Comparison of ENCODE assay signal across 27 mouse cellular contexts in genomic region chr7:105524222-105524621, GRCm38 (mm10). TPM values are rescaled to one million over a fixed set of nuclear protein-coding genes. Genes with fewer than 3 reads are reported as not detected.
A peak's percentile ranks its signal among the peaks of the same experiment; 100 is the strongest.
DNase-seq lines count a peak whose midpoint lies in the region; ATAC-seq and TF ChIP-seq lines count a peak whose summit lies in the region.
"Had no signal": no experiment of that assay in that cellular context is flagged by ENCODE, and none has a peak within 500 bp of the region (broad histone marks: within the 10 kb centered on the region; RNA-seq: fewer than 3 reads in every experiment).

No protein-coding gene starts in this region.

- H3K36me3 ChIP-seq in intestine, postnatal 0 days (ENCODE audit: control insufficient read depth, insufficient read depth): no peaks in the 10 kb centered on the region
- H3K36me3 ChIP-seq in intestine, embryonic 15.5 days: no peaks in the 10 kb centered on the region
- H3K36me3 ChIP-seq in small intestine, adult 2 months (ENCODE audit: control insufficient read depth, insufficient read depth, low read length): no peaks in the 10 kb centered on the region
- H3K36me3 ChIP-seq in midbrain, embryonic 10.5 days: no peaks in the 10 kb centered on the region
- no peaks in the 10 kb centered on the region for H3K36me3 ChIP-seq in kidney, embryonic 14.5 days (ENCODE audit: control insufficient read depth, insufficient read depth, low read length)
- H3K36me3 ChIP-seq: embryonic facial prominence, embryonic 13.5 days; embryonic facial prominence, embryonic 15.5 days; forebrain, embryonic 10.5 days; forebrain, embryonic 12.5 days; G1E had no signal

- no peak overlapping the region for H3K9ac ChIP-seq in intestine, postnatal 0 days (ENCODE audit: low read depth, low read length)
- no peak overlapping the region for H3K9ac ChIP-seq in intestine, embryonic 15.5 days
- no peak overlapping the region for H3K9ac ChIP-seq in kidney, embryonic 14.5 days (ENCODE audit: low read depth, low read length)
- H3K9ac ChIP-seq: embryonic facial prominence, embryonic 13.5 days; embryonic facial prominence, embryonic 15.5 days; forebrain, embryonic 12.5 days had no signal

- no peak overlapping the region for H3K4me3 ChIP-seq in intestine, postnatal 0 days (ENCODE audit: low read depth, low read length)
- no peak overlapping the region for H3K4me3 ChIP-seq in intestine, embryonic 15.5 days (replicated peaks)
- no peak overlapping the region for H3K4me3 ChIP-seq in small intestine, adult 2 months (ENCODE audit: low read depth, low read length)
- H3K4me3 ChIP-seq in midbrain, embryonic 10.5 days: no peak overlapping the region
- H3K4me3 ChIP-seq in kidney, embryonic 14.5 days (ENCODE audit: low read length): no peak overlapping the region
- H3K4me3 ChIP-seq: embryonic facial prominence, embryonic 13.5 days; embryonic facial prominence, embryonic 15.5 days; erythroblast, embryonic 14.5 days; forebrain, embryonic 10.5 days; forebrain, embryonic 12.5 days had no signal

- H3K27ac ChIP-seq in intestine, postnatal 0 days (ENCODE audit: low read depth, low read length): no peak overlapping the region
- no peak overlapping the region for H3K27ac ChIP-seq in intestine, embryonic 15.5 days
- peak overlapping the region; percentile 60; the same call in 1 of the 2 replicates for H3K27ac ChIP-seq in small intestine, adult 2 months (ENCODE audit: insufficient read depth, low read depth, low read length)
- no peak overlapping the region for H3K27ac ChIP-seq in midbrain, embryonic 10.5 days (replicated peaks)
- no peak overlapping the region for H3K27ac ChIP-seq in kidney, embryonic 14.5 days (ENCODE audit: low read depth, low read length)
- H3K27ac ChIP-seq: embryonic facial prominence, embryonic 13.5 days; embryonic facial prominence, embryonic 15.5 days; forebrain, embryonic 10.5 days; forebrain, embryonic 12.5 days had no signal

- no peak for TF ChIP-seq POLR2A in small intestine, adult 2 months (IDR thresholded peaks at IDR 0.05; ENCODE audit: low read depth, low read length)

- 0 out of 2 replicates have a peak, but pooled peaks have one; percentile 25 for ATAC-seq in intestine, postnatal 0 days
- ATAC-seq in intestine, embryonic 15.5 days: no peak
- no peak for ATAC-seq in kidney, embryonic 14.5 days (ENCODE audit: low FRiP score, low TSS enrichment)
- ATAC-seq: activated CD4-positive, CD25-positive, alpha-beta regulatory T cell, adult 4 months; forebrain, embryonic 14.5 days; forebrain, embryonic 16.5 days; Patski had no signal

- H3K9me3 ChIP-seq in intestine, postnatal 0 days (ENCODE audit: control insufficient read depth): no peaks in the 10 kb centered on the region
- H3K9me3 ChIP-seq in intestine, embryonic 15.5 days: no peaks in the 10 kb centered on the region
- H3K9me3 ChIP-seq in midbrain, embryonic 10.5 days (replicated peaks): no peaks in the 10 kb centered on the region
- H3K9me3 ChIP-seq in kidney, embryonic 14.5 days (ENCODE audit: control insufficient read depth, low read length): no peaks in the 10 kb centered on the region
- H3K9me3 ChIP-seq: embryonic facial prominence, embryonic 13.5 days; embryonic facial prominence, embryonic 15.5 days; forebrain, embryonic 10.5 days; forebrain, embryonic 12.5 days; G1E had no signal

- no peaks in the 10 kb centered on the region for H3K27me3 ChIP-seq in intestine, postnatal 0 days (replicated peaks; ENCODE audit: control insufficient read depth, insufficient read depth, low read length)
- H3K27me3 ChIP-seq in intestine, embryonic 15.5 days (replicated peaks): no peaks in the 10 kb centered on the region
- no peaks in the 10 kb centered on the region for H3K27me3 ChIP-seq in small intestine, adult 2 months (ENCODE audit: control insufficient read depth, insufficient read depth, low read length)
- peaks cover 90% of the 10 kb centered on the region for H3K27me3 ChIP-seq in midbrain, embryonic 10.5 days (ENCODE audit: low read depth, poor library complexity, severe bottlenecking)
- no peaks in the 10 kb centered on the region for H3K27me3 ChIP-seq in kidney, embryonic 14.5 days (ENCODE audit: control insufficient read depth, insufficient read depth, low read length)
- H3K27me3 ChIP-seq: CH12.LX; embryonic facial prominence, embryonic 13.5 days; embryonic facial prominence, embryonic 15.5 days; forebrain, embryonic 12.5 days; Patski had no signal

- TF ChIP-seq CTCF in intestine, postnatal 0 days (IDR thresholded peaks at IDR 0.05; ENCODE audit: low read depth): no peak
- TF ChIP-seq CTCF in small intestine, adult 2 months (IDR thresholded peaks at IDR 0.05; ENCODE audit: extremely low read depth, insufficient read length, insufficient replicate concordance, low read depth, low read length): no peak

- peak; percentile 51 for DNase-seq in large intestine, adult 2 months (ENCODE audit: low read depth, low spot score)
- DNase-seq in midbrain, embryonic 10.5 days (ENCODE audit: low spot score): no peak
- no peak for DNase-seq in B cell, adult 2 months
- DNase-seq: adrenal gland, adult 8-10 months; adrenal gland, postnatal 14 days; adrenal gland, postnatal 36 days; cerebellum, adult 11-12 months; cerebellum, adult 2 months; cerebellum, adult 9-10 months; cerebellum, postnatal 10 days; cerebellum, postnatal 25 days; embryo, embryonic 11 days had no signal

- H3K4me1 ChIP-seq in intestine, postnatal 0 days (replicated peaks; ENCODE audit: control insufficient read depth, insufficient read depth, low read length): no peaks in the 10 kb centered on the region
- no peaks in the 10 kb centered on the region for H3K4me1 ChIP-seq in intestine, embryonic 15.5 days (replicated peaks)
- H3K4me1 ChIP-seq in small intestine, adult 2 months (ENCODE audit: control insufficient read depth, insufficient read depth, insufficient read length, low read length): 0 out of 2 replicates have a peak, but pooled peaks cover 2% of the 10 kb centered on the region
- no peaks in the 10 kb centered on the region for H3K4me1 ChIP-seq in midbrain, embryonic 10.5 days
- no peaks in the 10 kb centered on the region for H3K4me1 ChIP-seq in kidney, embryonic 14.5 days (ENCODE audit: control insufficient read depth, insufficient read depth, low read length)
- H3K4me1 ChIP-seq: embryonic facial prominence, embryonic 13.5 days; forebrain, embryonic 12.5 days had no signal

- 77% methylated on average over 2 of the region's 2 CpGs for WGBS in intestine, postnatal 0 days
- WGBS in intestine, embryonic 15.5 days: 85% methylated on average over 2 of the region's 2 CpGs
- WGBS in large intestine, adult 2 months: 51% methylated on average over 2 of the region's 2 CpGs
- 57% methylated on average over 2 of the region's 2 CpGs for WGBS in small intestine, adult 2 months
- 86% methylated on average over 2 of the region's 2 CpGs for WGBS in midbrain, embryonic 10.5 days
- WGBS in kidney, embryonic 14.5 days: 91% methylated on average over 2 of the region's 2 CpGs

- H3K4me2 ChIP-seq in intestine, postnatal 0 days (replicated peaks; ENCODE audit: low read depth): no peak overlapping the region
- no peak overlapping the region for H3K4me2 ChIP-seq in intestine, embryonic 15.5 days (replicated peaks)
- no peak overlapping the region for H3K4me2 ChIP-seq in kidney, embryonic 14.5 days (replicated peaks; ENCODE audit: low read depth, low read length)
- H3K4me2 ChIP-seq: embryonic facial prominence, embryonic 13.5 days; embryonic facial prominence, embryonic 15.5 days; forebrain, embryonic 12.5 days had no signal

RNA-seq across cellular contexts. Expression of gene Smpd1, which starts 29.9 kb away (rescaled TPM):
- polyA plus RNA-seq in intestine, postnatal 0 days (2015; fragmentation: Nextera tagmentation; extraction: Ambion mirVana): 22.4 and 25.4 TPM in 2 replicates
- polyA plus RNA-seq in intestine, embryonic 15.5 days (2015; fragmentation: Nextera tagmentation; extraction: Ambion mirVana): 29.0 and 29.4 TPM in 2 replicates
- 16.0 and 17.8 TPM in 2 replicates for polyA plus RNA-seq in large intestine, adult 2 months (2012; rRNA removed)
- 10.2 and 11.7 TPM in 2 replicates for polyA plus RNA-seq in small intestine, adult 2 months (2012; rRNA removed)
- polyA plus RNA-seq in midbrain, embryonic 10.5 days (2016; fragmentation: Nextera tagmentation; extraction: Ambion mirVana): 34.2 and 41.7 TPM in 2 replicates
- 35.2 and 45.7 TPM in 2 replicates for polyA plus RNA-seq in kidney, embryonic 14.5 days (2014; fragmentation: Nextera tagmentation; extraction: Ambion mirVana)

RNA-seq across cellular contexts. Expression of gene Cavin3, which starts 42.1 kb away (rescaled TPM):
- polyA plus RNA-seq in intestine, postnatal 0 days (2015; fragmentation: Nextera tagmentation; extraction: Ambion mirVana): 79.9 and 80.1 TPM in 2 replicates
- polyA plus RNA-seq in intestine, embryonic 15.5 days (2015; fragmentation: Nextera tagmentation; extraction: Ambion mirVana): 93.1 and 95.0 TPM in 2 replicates
- 21.8 and 23.4 TPM in 2 replicates for polyA plus RNA-seq in large intestine, adult 2 months (2012; rRNA removed)
- polyA plus RNA-seq in small intestine, adult 2 months (2012; rRNA removed): 37.1 and 41.6 TPM in 2 replicates
- polyA plus RNA-seq in midbrain, embryonic 10.5 days (2016; fragmentation: Nextera tagmentation; extraction: Ambion mirVana): 19.8 and 20.5 TPM in 2 replicates
- polyA plus RNA-seq in kidney, embryonic 14.5 days (2014; fragmentation: Nextera tagmentation; extraction: Ambion mirVana): 48.0 and 55.0 TPM in 2 replicates
- polyA plus RNA-seq: activated CD4-positive, CD25-positive, alpha-beta regulatory T cell, adult 4 months; G1E had no signal

RNA-seq across cellular contexts. Expression of gene Apbb1, which starts 57.2 kb away (rescaled TPM):
- polyA plus RNA-seq in intestine, postnatal 0 days (2015; fragmentation: Nextera tagmentation; extraction: Ambion mirVana): 13.5 and 14.0 TPM in 2 replicates
- polyA plus RNA-seq in intestine, embryonic 15.5 days (2015; fragmentation: Nextera tagmentation; extraction: Ambion mirVana): 36.6 and 37.8 TPM in 2 replicates
- 12.1 and 15.8 TPM in 2 replicates for polyA plus RNA-seq in large intestine, adult 2 months (2012; rRNA removed)
- polyA plus RNA-seq in small intestine, adult 2 months (2012; rRNA removed): 15.5 and 16.8 TPM in 2 replicates
- 112 and 134 TPM in 2 replicates for polyA plus RNA-seq in midbrain, embryonic 10.5 days (2016; fragmentation: Nextera tagmentation; extraction: Ambion mirVana)
- polyA plus RNA-seq in kidney, embryonic 14.5 days (2014; fragmentation: Nextera tagmentation; extraction: Ambion mirVana): 40.1 and 43.0 TPM in 2 replicates
